Mouse (Mus musculus): ENCODE results near the gene Rasgef1a. TPM values are rescaled to one million over a fixed set of nuclear protein-coding genes. Genes with fewer than 3 reads are reported as not detected.

Gene Rasgef1a
- polyA plus RNA-seq, 1 experiment from 2014 or later = 0.05 TPM

DNA sequence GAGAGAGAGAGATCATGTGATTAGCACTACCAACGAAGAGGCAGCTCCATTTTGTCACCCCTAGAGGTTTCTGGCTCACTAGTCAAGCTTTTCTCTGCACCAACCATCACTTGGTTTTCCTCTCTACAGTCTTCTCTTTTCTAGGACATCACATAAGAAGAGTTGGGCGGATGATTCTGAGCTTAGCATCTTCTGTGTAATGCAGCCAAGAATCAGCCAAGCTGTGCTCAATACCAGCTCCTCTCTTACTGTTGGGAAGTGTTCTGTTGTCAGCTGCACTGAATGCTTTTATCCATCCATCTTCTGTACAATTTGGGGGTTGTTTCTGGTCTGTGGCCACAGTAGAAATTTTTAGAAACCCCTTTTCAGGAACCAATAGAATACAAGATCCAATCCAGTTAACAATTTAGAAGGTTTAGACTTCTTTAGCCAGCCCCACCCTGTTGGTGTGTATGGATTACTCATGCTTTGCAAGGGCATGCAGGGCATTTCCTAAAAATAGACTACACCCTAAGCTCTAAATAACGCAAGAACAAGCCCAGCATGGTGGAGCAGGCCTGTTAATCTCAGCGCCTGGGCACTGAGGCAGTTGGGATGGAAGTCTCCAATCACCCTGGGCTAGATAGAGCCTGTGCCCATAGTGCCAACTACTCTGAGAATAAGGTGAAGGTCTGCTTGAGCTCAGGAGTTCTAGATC, 3.2 kb upstream of the Rasgef1a start:
- no peak overlapping the region for H3K4me3 ChIP-seq (replicated peaks)
- ATAC-seq (ENCODE audit: insufficient read depth) = no peak
- no peak overlapping the region for H3K4me2 ChIP-seq
- H3K9me3 ChIP-seq (replicated peaks) = no peaks in the 10 kb centered on the region
- peaks cover 46% of the 10 kb centered on the region for H3K27me3 ChIP-seq
- H3K4me1 ChIP-seq (replicated peaks) = no peaks in the 10 kb centered on the region
- 39% methylated on average over 4 of the region's 4 CpGs for WGBS (ENCODE audit: insufficient replicate concordance)
- H3K9ac ChIP-seq = no peak overlapping the region
- no peak overlapping the region for H3K27ac ChIP-seq (replicated peaks)
- no peaks in the 10 kb centered on the region for H3K36me3 ChIP-seq (replicated peaks)

DNA sequence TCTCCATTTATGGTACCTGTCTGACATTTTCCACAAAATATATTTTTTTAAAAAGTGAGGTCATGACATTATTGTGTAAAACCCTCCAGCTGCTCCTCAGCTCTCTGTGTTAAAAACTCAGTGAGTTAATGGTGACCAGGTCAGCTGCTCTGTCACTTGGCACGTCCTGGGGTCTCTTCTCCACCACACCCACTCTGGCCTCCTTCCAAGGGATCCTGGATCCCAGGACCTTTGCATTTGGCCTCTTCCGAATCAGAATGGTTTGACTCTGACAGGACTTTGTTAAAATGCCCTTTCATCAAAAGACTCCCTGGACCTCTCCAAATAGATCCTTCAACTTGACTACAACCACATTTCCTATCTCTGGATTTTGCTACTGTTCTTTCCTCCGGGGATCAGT, 982 bp upstream of the Rasgef1a start:
- no peak overlapping the region for H3K4me3 ChIP-seq (replicated peaks)
- no peaks in the 10 kb centered on the region for H3K4me1 ChIP-seq (replicated peaks)
- H3K27ac ChIP-seq (replicated peaks) = no peak overlapping the region
- no peaks in the 10 kb centered on the region for H3K9me3 ChIP-seq (replicated peaks)
- no peaks in the 10 kb centered on the region for H3K36me3 ChIP-seq (replicated peaks)
- no peak overlapping the region for H3K4me2 ChIP-seq
- WGBS (ENCODE audit: insufficient replicate concordance) = 46% methylated on average over 3 of the region's 3 CpGs
- peaks cover 58% of the 10 kb centered on the region for H3K27me3 ChIP-seq
- no peak overlapping the region for H3K9ac ChIP-seq
- no peak for ATAC-seq (ENCODE audit: insufficient read depth)

DNA sequence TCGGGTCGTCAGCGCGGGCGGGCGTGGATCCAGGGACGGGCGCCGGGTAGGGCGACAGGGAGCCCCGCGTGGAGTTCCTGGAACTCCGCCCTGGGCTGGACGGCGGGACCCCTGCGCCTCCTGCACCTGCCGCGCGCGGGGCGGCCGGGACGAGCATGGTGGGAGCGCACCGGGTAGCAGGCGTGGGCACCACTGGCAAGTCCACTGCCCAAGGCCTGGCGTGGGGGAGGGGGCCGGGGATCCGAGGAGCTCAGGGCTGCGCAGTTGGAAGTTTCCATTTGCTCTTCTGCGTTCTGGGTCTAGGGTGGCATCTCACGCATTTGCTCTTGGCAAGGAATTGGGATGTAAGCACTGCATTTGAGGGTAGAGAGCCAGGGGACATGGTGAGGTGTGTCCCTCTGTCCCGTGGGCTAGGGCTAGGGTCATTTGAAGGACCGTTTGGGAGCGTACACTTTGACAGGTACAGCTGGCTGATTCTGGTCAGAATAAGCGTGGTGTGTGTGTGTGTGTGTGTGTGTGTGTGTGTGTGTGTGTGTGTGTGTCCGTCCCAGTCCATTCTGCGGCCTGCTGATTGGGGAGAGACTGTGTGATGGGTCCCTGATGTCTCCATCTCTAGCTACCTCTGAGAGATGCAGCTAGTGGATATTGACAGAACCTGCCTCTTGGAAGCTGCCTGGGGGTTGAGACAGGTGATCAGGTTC, 528 bp downstream of the Rasgef1a start:
- H3K4me1 ChIP-seq (replicated peaks) = no peaks in the 10 kb centered on the region
- ATAC-seq (ENCODE audit: insufficient read depth) = no peak
- H3K36me3 ChIP-seq (replicated peaks) = no peaks in the 10 kb centered on the region
- 11% methylated on average over 38 of the region's 38 CpGs for WGBS (ENCODE audit: insufficient replicate concordance)
- no peaks in the 10 kb centered on the region for H3K9me3 ChIP-seq (replicated peaks)
- no peak overlapping the region; the same call in 1 of the 2 replicates for H3K4me3 ChIP-seq (replicated peaks)
- H3K27me3 ChIP-seq = peaks cover 53% of the 10 kb centered on the region
- no peak overlapping the region for H3K9ac ChIP-seq
- peak overlapping the region; percentile 32 for H3K4me2 ChIP-seq
- H3K27ac ChIP-seq (replicated peaks) = no peak overlapping the region

DNA sequence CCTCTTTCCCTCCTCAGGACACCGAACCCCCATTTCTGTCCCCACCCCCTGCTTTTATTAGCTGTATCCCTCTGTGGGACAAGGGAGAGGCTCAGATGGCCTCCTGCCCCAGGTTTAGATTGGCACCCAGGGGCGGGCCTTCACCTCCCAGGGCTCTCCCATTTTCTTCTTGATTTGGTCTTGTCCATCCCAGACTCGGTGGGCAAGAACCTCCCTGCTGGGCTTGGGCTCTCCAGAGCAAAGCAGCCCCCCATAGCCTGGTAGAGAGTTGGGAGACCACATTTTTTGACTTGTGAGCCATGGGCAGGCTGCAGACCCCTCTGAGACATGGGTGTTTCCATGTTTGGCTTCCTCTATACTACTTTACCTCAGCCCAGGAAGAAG, 1.1 kb downstream of the Rasgef1a start:
- no peak overlapping the region for H3K27ac ChIP-seq (replicated peaks)
- 40% methylated on average over 3 of the region's 3 CpGs for WGBS (ENCODE audit: insufficient replicate concordance)
- no peak overlapping the region for H3K9ac ChIP-seq
- no peaks in the 10 kb centered on the region for H3K9me3 ChIP-seq (replicated peaks)
- no peaks in the 10 kb centered on the region for H3K4me1 ChIP-seq (replicated peaks)
- H3K27me3 ChIP-seq = peaks cover 53% of the 10 kb centered on the region
- no peak for ATAC-seq (ENCODE audit: insufficient read depth)
- H3K4me2 ChIP-seq = no peak overlapping the region
- no peaks in the 10 kb centered on the region for H3K36me3 ChIP-seq (replicated peaks)
- no peak overlapping the region for H3K4me3 ChIP-seq (replicated peaks)

DNA sequence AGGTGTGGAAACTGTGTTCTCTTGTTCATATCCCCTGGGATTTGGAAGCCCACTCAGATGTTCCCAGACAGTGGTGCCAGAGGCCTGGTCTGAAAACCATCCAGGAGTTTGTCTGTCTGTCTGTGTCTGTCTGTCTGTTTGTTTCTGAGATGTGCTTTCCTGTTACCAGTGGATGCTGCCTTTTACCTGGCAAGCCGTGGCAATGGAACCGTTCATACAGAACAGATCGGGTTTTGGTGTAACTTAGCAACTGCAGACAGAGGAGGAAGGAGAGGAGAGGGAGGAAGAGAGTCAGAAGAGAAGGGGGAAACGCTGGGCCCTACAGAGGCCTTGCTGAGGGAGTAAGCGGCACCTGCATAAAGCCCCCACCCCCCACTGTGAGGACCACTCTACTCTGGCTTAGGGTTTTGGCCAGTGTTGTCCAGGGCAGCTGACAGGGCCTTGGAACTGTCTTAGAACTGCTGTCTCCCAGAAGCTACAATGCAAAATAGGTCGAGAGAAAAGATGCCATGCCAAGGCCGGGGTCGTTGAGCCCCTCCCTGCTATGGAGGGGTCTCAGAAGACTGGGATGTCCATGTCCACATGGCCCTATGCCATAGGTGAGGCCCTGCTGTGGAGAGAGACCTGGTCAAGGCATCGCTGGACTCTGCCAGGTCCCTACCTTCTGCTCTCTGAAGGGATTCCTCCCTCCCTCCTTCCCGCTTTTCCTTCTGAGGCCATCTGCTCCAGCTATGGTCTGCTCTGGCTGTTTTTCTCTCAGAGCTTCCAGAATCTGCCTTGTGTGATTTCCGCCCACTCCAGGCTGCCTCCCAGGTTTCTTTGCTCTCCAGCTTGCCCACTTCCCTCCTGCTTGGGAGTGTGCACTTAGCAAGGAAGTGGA, 2.0 kb downstream of the Rasgef1a start:
- Histone ChIP-seq H3K9ac (no peak overlapping the region), H3K4me2 (no peak overlapping the region), H3K4me3 (replicated peaks) (no peak overlapping the region), H3K9me3 (replicated peaks) (no peaks in the 10 kb centered on the region), H3K4me1 (replicated peaks) (no peaks in the 10 kb centered on the region), H3K36me3 (replicated peaks) (no peaks in the 10 kb centered on the region), H3K27me3 (peaks cover 47% of the 10 kb centered on the region), H3K27ac (replicated peaks) (no peak overlapping the region)
- WGBS (ENCODE audit: insufficient replicate concordance) = 47% methylated on average over 11 of the region's 11 CpGs
- no peak for ATAC-seq (ENCODE audit: insufficient read depth)

DNA sequence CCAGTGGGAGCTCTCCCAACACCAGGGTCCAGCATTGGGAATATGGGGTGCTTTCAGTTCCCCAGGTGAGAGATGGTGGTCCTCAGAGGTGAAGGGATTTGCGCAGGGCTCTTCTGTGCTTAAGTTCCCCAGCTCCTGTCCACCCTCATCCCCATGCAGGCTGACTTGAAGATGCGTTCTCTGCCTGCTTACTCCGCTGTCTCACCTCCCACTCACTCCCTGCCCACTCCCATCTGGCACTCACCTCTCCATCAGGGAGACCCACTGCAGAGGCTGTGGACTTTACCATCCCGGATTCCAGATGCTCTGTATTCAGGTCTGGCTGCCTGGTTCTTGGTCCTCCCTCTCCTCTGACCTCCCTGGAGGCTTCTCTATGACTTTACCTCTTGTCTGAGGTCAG, 3.6 kb downstream of the Rasgef1a start:
- H3K9me3 ChIP-seq (replicated peaks) = no peaks in the 10 kb centered on the region
- 53% methylated on average over 4 of the region's 4 CpGs for WGBS (ENCODE audit: insufficient replicate concordance)

DNA sequence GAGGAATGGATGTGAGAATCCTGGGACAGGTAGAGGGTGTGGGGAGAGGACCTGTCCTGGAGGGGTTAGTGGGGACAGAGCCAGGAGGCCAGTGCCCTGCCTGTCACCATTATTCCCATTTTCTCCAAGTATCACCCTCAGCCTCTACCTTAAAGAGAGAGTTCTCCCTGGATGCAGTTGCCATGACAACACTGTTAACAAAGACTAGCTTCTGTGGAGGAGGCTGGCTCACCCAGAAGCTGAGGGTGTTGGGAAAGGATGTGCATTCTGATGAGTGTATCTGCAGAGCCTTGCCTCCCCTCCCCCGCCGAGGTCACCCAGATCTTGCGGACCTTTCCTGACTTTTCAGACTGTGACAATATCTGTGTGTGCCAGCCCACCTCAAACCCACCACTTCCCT, 4.7 kb downstream of the Rasgef1a start:
- no peak for ATAC-seq (ENCODE audit: insufficient read depth)
- Histone ChIP-seq H3K4me1 (replicated peaks) (no peaks in the 10 kb centered on the region), H3K4me2 (no peak overlapping the region), H3K36me3 (replicated peaks) (no peaks in the 10 kb centered on the region), H3K4me3 (replicated peaks) (no peak overlapping the region), H3K27me3 (peaks cover 33% of the 10 kb centered on the region), H3K27ac (replicated peaks) (no peak overlapping the region), H3K9ac (no peak overlapping the region), H3K9me3 (replicated peaks) (no peaks in the 10 kb centered on the region)
- 57% methylated on average over 3 of the region's 3 CpGs for WGBS (ENCODE audit: insufficient replicate concordance)

More for the DNA sequence above, 3.6 kb downstream of the Rasgef1a start:
- no peak overlapping the region for H3K27ac ChIP-seq (replicated peaks)
- H3K4me1 ChIP-seq (replicated peaks) = no peaks in the 10 kb centered on the region
- H3K4me3 ChIP-seq (replicated peaks) = no peak overlapping the region
- H3K9ac ChIP-seq = no peak overlapping the region
- H3K36me3 ChIP-seq (replicated peaks) = no peaks in the 10 kb centered on the region
- peaks cover 43% of the 10 kb centered on the region for H3K27me3 ChIP-seq
- ATAC-seq (ENCODE audit: insufficient read depth) = no peak
- no peak overlapping the region for H3K4me2 ChIP-seq

DNA sequence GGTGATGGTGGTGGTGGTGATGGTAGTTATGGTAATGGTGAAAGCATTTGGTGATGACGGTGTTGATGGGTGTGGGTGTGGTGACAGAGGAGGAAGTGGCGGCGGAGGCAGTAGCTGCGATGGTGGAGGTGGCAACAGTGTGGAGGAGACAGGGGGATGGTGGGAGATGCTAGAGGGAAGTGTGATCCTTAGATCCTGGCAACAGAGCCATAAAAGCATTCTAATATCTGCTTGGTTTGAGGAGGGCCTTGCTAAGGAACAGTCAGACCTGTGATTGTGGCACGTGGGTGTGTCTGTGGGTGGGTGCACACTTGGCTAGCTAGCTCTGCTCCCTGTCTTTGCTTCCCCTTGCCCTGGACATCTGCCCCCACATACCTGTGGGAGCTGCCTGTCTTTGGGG, 7.4 kb downstream of the Rasgef1a start:
- H3K4me3 ChIP-seq (replicated peaks) = no peak overlapping the region
- no peak overlapping the region for H3K4me2 ChIP-seq
- no peak overlapping the region for H3K9ac ChIP-seq
- peaks cover 11% of the 10 kb centered on the region; the same call in 1 of the 2 replicates for H3K27me3 ChIP-seq
- no peak for ATAC-seq (ENCODE audit: insufficient read depth)
- no peaks in the 10 kb centered on the region for H3K9me3 ChIP-seq (replicated peaks)
- no peak overlapping the region for H3K27ac ChIP-seq (replicated peaks)
- WGBS (ENCODE audit: insufficient replicate concordance) = 21% methylated on average over 5 of the region's 5 CpGs
- no peaks in the 10 kb centered on the region for H3K4me1 ChIP-seq (replicated peaks)
- no peaks in the 10 kb centered on the region for H3K36me3 ChIP-seq (replicated peaks)

DNA sequence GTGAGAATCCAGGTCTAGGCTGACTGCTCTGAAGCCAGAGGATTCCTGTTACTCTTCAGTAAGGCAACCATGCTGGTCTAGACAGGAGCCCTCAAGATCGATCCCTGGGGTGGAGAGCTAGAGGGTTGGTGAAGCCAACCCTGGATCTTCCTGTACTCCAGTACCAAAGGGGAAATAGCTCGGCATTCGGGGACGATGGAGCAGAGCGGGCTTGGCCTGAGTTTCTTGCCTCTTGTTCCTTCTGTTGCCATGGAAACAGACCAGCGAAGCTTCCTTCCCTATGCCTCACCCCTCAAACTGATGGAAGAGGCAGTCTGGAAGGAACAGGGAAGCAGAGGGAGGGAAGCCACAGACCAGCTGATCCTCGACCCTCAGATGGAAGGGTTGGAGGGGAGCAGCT, 8.3 kb downstream of the Rasgef1a start:
- Histone ChIP-seq H3K27me3 (peaks cover 5% of the 10 kb centered on the region; the same call in 1 of the 2 replicates), H3K4me2 (no peak overlapping the region), H3K9ac (no peak overlapping the region), H3K9me3 (replicated peaks) (no peaks in the 10 kb centered on the region), H3K36me3 (replicated peaks) (no peaks in the 10 kb centered on the region), H3K4me1 (replicated peaks) (no peaks in the 10 kb centered on the region), H3K4me3 (replicated peaks) (no peak overlapping the region), H3K27ac (replicated peaks) (no peak overlapping the region)
- WGBS (ENCODE audit: insufficient replicate concordance) = 25% methylated on average over 7 of the region's 7 CpGs
- ATAC-seq (ENCODE audit: insufficient read depth) = no peak

DNA sequence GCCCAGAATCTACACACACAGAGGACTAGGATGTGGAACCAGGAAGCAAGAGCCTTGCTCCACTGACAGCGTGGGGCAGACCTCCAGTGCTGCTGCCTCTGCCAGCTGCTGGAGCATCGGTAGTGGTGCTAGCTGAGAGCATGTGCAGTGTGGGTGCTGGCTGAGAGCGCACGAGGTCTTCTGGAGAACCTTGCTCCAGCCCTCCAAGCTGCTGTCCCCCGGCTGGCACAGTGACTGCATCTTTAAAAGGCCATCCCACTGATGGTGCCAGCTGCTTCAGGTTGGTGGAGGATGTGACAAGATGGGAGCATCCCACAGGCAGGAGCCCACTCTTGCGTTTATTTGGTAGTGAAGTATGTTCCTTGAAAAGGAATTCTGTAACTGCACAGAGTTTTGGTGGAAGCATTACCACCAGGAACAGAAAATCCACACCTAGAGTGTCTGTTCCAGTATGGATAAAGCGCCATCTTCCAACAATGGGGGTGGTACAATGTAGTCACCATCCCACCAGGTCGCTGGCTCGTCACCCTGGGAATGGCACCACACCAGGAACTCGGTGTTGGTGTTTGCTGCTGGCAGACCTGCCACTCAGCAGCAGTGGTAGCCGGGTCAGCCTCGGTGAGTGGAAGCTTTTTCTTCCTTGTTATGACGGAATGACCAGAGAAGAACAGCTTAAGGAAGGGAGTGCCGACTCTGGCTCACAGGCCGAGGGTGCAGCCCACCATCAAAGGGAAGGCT, 11.8 kb downstream of the Rasgef1a start:
- Histone ChIP-seq H3K27me3 (peaks cover 5% of the 10 kb centered on the region; the same call in 1 of the 2 replicates), H3K4me2 (no peak overlapping the region), H3K4me1 (replicated peaks) (no peaks in the 10 kb centered on the region), H3K9ac (no peak overlapping the region), H3K4me3 (replicated peaks) (no peak overlapping the region), H3K27ac (replicated peaks) (no peak overlapping the region), H3K36me3 (replicated peaks) (no peaks in the 10 kb centered on the region), H3K9me3 (replicated peaks) (no peaks in the 10 kb centered on the region)
- no peak for ATAC-seq (ENCODE audit: insufficient read depth)
- WGBS (ENCODE audit: insufficient replicate concordance) = 49% methylated on average over 15 of the region's 15 CpGs

All from liver, embryonic 15.5 days (tissue).